In genomic region chr13:55190121-55190868, GRCm38 (mm10) we compare ENCODE assay signal across 7 mouse cellular contexts. TPM values are rescaled to one million over a fixed set of nuclear protein-coding genes. Genes with fewer than 3 reads are reported as not detected.
DNase-seq lines count a peak whose midpoint lies in the region; ATAC-seq lines count a peak whose summit lies in the region.

No protein-coding gene starts in this region.

- peaks cover 9% of the 10 kb centered on the region for H3K4me1 ChIP-seq in intestine, embryonic 16.5 days (ENCODE audit: control insufficient read depth, insufficient read depth, low read length)
- H3K4me1 ChIP-seq in limb, embryonic 10.5 days, result peaks cover 17% of the 10 kb centered on the region
- H3K4me1 ChIP-seq in midbrain, embryonic 13.5 days (replicated peaks), result peaks cover 16% of the 10 kb centered on the region

- no peaks in the 10 kb centered on the region for H3K27me3 ChIP-seq in intestine, embryonic 16.5 days (replicated peaks; ENCODE audit: control insufficient read depth, insufficient read depth, low read length)
- no peaks in the 10 kb centered on the region for H3K27me3 ChIP-seq in limb, embryonic 10.5 days (ENCODE audit: low read depth, poor library complexity, severe bottlenecking)
- H3K27me3 ChIP-seq in midbrain, embryonic 13.5 days, result no peaks in the 10 kb centered on the region

- no peaks in the 10 kb centered on the region for H3K9me3 ChIP-seq in intestine, embryonic 16.5 days (ENCODE audit: control insufficient read depth, low read length)
- H3K9me3 ChIP-seq in limb, embryonic 10.5 days (replicated peaks), result no peaks in the 10 kb centered on the region
- H3K9me3 ChIP-seq in midbrain, embryonic 13.5 days, result no peaks in the 10 kb centered on the region

- WGBS in intestine, embryonic 16.5 days, result 3% methylated on average over 34 of the region's 34 CpGs
- WGBS in limb, embryonic 10.5 days, result 2% methylated on average over 34 of the region's 34 CpGs
- WGBS in midbrain, embryonic 13.5 days, result 2% methylated on average over 34 of the region's 34 CpGs

- H3K9ac ChIP-seq in intestine, embryonic 16.5 days (ENCODE audit: low read depth, low read length), result peak overlapping the region; percentile 72
- peak overlapping the region; percentile 83 for H3K9ac ChIP-seq in midbrain, embryonic 13.5 days (replicated peaks)

- no peaks in the 10 kb centered on the region for H3K36me3 ChIP-seq in intestine, embryonic 16.5 days (ENCODE audit: control insufficient read depth, insufficient read depth, low read length)
- H3K36me3 ChIP-seq in limb, embryonic 10.5 days, result no peaks in the 10 kb centered on the region
- no peaks in the 10 kb centered on the region for H3K36me3 ChIP-seq in midbrain, embryonic 13.5 days

- ATAC-seq in intestine, embryonic 16.5 days, result peak; percentile 99
- peak; percentile 99 for ATAC-seq in midbrain, embryonic 13.5 days

- H3K27ac ChIP-seq in intestine, embryonic 16.5 days (ENCODE audit: low read length), result peak overlapping the region; percentile 96
- peak overlapping the region; percentile 90 for H3K27ac ChIP-seq in limb, embryonic 10.5 days
- peak overlapping the region; percentile 95 for H3K27ac ChIP-seq in midbrain, embryonic 13.5 days

- H3K4me3 ChIP-seq in intestine, embryonic 16.5 days (ENCODE audit: low read length), result peak overlapping the region; percentile 53
- H3K4me3 ChIP-seq in limb, embryonic 10.5 days, result peak overlapping the region; percentile 55
- peak overlapping the region; percentile 47 for H3K4me3 ChIP-seq in midbrain, embryonic 13.5 days (replicated peaks)

- peak overlapping the region; percentile 72 for H3K4me2 ChIP-seq in intestine, embryonic 16.5 days (ENCODE audit: low read depth, low read length)
- peak overlapping the region; percentile 64 for H3K4me2 ChIP-seq in midbrain, embryonic 13.5 days (replicated peaks)

- DNase-seq in adrenal gland, postnatal 10 days, result peak; percentile 98
- peak; percentile 96 for DNase-seq in embryo, embryonic 9.5 days (ENCODE audit: extremely low spot score)
- peak; percentile 91 to 93 for DNase-seq in gastrocnemius, postnatal 4 days (ENCODE audit: low spot score in 2 of 2)
- peak; percentile 95 for DNase-seq in limb, embryonic 10.5 days (ENCODE audit: low spot score)
- DNase-seq in spleen, adult 12 weeks (ENCODE audit: low spot score), result peak; percentile 87

RNA-seq across cellular contexts. Expression of gene Nsd1, which starts 19.3 kb away (rescaled TPM):
- 100 to 1,000 TPM in 1 of 2 experiments, 10 to 100 TPM in 1; 99.2 to 130 TPM for total RNA-seq in adrenal gland, postnatal 10 days (2021)
- total RNA-seq in gastrocnemius, postnatal 4 days (2021), result 100 to 1,000 TPM; 114 to 127 TPM
- polyA plus RNA-seq in intestine, embryonic 16.5 days (2015; fragmentation: Nextera tagmentation; extraction: Ambion mirVana), result 33.1 and 37.1 TPM in 2 replicates
- 63.5 and 69.1 TPM in 2 replicates for polyA plus RNA-seq in limb, embryonic 10.5 days (2016; fragmentation: Nextera tagmentation; extraction: Ambion mirVana)
- 75.1 and 81.5 TPM in 2 replicates for polyA plus RNA-seq in midbrain, embryonic 13.5 days (2015; fragmentation: Nextera tagmentation; extraction: Ambion mirVana)

RNA-seq across cellular contexts. Expression of gene Fgfr4, which starts 37.9 kb away (rescaled TPM):
- total RNA-seq in adrenal gland, postnatal 10 days (2021), result 10 to 100 TPM; 22.3 to 28.2 TPM
- 10 to 100 TPM; 46.1 to 46.6 TPM for total RNA-seq in gastrocnemius, postnatal 4 days (2021)
- 11.7 and 12.4 TPM in 2 replicates for polyA plus RNA-seq in intestine, embryonic 16.5 days (2015; fragmentation: Nextera tagmentation; extraction: Ambion mirVana)
- 0.73 and 2.1 TPM in 2 replicates for polyA plus RNA-seq in limb, embryonic 10.5 days (2016; fragmentation: Nextera tagmentation; extraction: Ambion mirVana)
- 0.30 and 0.47 TPM in 2 replicates for polyA plus RNA-seq in midbrain, embryonic 13.5 days (2015; fragmentation: Nextera tagmentation; extraction: Ambion mirVana)

RNA-seq across cellular contexts. Expression of gene Gm17617, which starts 56.9 kb away (rescaled TPM):
- total RNA-seq in adrenal gland, postnatal 10 days (2021), result not detected
- total RNA-seq in gastrocnemius, postnatal 4 days (2021), result not detected
- not detected in 2 replicates for polyA plus RNA-seq in intestine, embryonic 16.5 days (2015; fragmentation: Nextera tagmentation; extraction: Ambion mirVana)
- polyA plus RNA-seq in limb, embryonic 10.5 days (2016; fragmentation: Nextera tagmentation; extraction: Ambion mirVana), result not detected in 2 replicates
- polyA plus RNA-seq in midbrain, embryonic 13.5 days (2015; fragmentation: Nextera tagmentation; extraction: Ambion mirVana), result not detected in 2 replicates

Comparison
In these comparisons a context has a peak if more than half of its experiments do, and no peak if none do; other contexts are left out.
1. Peak in every context shown above with its lines: DNase-seq, ATAC-seq, H3K4me3 ChIP-seq and H3K27ac ChIP-seq.